Comparison of ENCODE assay signal across 12 mouse cellular contexts in the genomic region with DNA sequence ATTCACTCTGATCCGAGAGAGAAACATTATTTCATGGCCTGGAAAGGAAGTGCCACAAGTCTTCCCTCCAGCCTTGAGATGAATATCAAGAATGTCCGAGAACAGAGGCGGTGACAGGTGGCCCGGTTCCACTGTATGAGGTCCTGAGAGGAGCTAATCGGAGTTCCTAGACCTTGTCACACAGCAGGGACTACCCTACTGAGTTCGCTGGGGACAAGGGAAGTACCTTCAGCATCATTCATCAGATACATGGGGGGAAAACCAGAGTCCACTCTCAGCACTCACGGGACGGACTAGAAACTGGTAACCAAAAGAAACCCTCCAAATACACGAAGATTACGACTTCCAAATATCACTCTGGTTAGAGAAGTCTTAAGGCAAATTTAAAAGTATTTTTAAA. TPM values are rescaled to one million over a fixed set of nuclear protein-coding genes. Genes with fewer than 3 reads are reported as not detected.
DNase-seq lines count a peak whose midpoint lies in the region; ATAC-seq and TF ChIP-seq lines count a peak whose summit lies in the region.
"Had no signal": no experiment of that assay in that cellular context is flagged by ENCODE, and none has a peak within 500 bp of the region (broad histone marks: within the 10 kb centered on the region; RNA-seq: fewer than 3 reads in every experiment).

No protein-coding gene starts in this region.

- H3K9me3 ChIP-seq in kidney, embryonic 16.5 days (ENCODE audit: low read length), result no peaks in the 10 kb centered on the region
- H3K9me3 ChIP-seq in limb, embryonic 10.5 days (replicated peaks), result no peaks in the 10 kb centered on the region

- H3K36me3 ChIP-seq in kidney, embryonic 16.5 days (ENCODE audit: insufficient read depth, low read length), result peaks cover 14% of the 10 kb centered on the region
- H3K36me3 ChIP-seq in thymus, adult 2 months (ENCODE audit: control insufficient read depth, insufficient read depth, low read length), result no peaks in the 10 kb centered on the region
- peaks cover 9% of the 10 kb centered on the region for H3K36me3 ChIP-seq in small intestine, adult 2 months (ENCODE audit: control insufficient read depth, insufficient read depth, low read length)
- peaks cover 18% of the 10 kb centered on the region for H3K36me3 ChIP-seq in limb, embryonic 10.5 days

- no peak overlapping the region for H3K4me2 ChIP-seq in kidney, embryonic 16.5 days (replicated peaks; ENCODE audit: low read depth, low read length)

- peak overlapping the region; percentile 41; the same call in 1 of the 2 replicates for H3K27ac ChIP-seq in kidney, embryonic 16.5 days (ENCODE audit: low read length)
- H3K27ac ChIP-seq in thymus, adult 2 months (ENCODE audit: control insufficient read depth, insufficient read depth, low read length), result peak overlapping the region; percentile 66
- H3K27ac ChIP-seq in brown adipose tissue, adult 24 weeks (replicated peaks; ENCODE audit: low read depth, low read length), result peak overlapping the region; percentile 72
- H3K27ac ChIP-seq in small intestine, adult 2 months (ENCODE audit: insufficient read depth, low read depth, low read length), result peak overlapping the region; percentile 60
- no peak overlapping the region for H3K27ac ChIP-seq in limb, embryonic 10.5 days
- H3K27ac ChIP-seq: forebrain, embryonic 10.5 days had no signal

- H3K9ac ChIP-seq in kidney, embryonic 16.5 days (replicated peaks; ENCODE audit: low read length), result no peak overlapping the region

- no peak for TF ChIP-seq CTCF in thymus, adult 2 months (IDR thresholded peaks at IDR 0.05; ENCODE audit: borderline replicate concordance, control insufficient read depth, extremely low read depth, insufficient read depth, low read length, poor library complexity)
- TF ChIP-seq CTCF in small intestine, adult 2 months (IDR thresholded peaks at IDR 0.05; ENCODE audit: extremely low read depth, insufficient read length, insufficient replicate concordance, low read depth, low read length), result no peak

- WGBS in kidney, embryonic 16.5 days, result 85% methylated on average over 10 of the region's 10 CpGs
- WGBS in thymus, adult 2 months, result 7% methylated on average over 10 of the region's 10 CpGs
- 81% methylated on average over 10 of the region's 10 CpGs for WGBS in small intestine, adult 2 months
- WGBS in limb, embryonic 10.5 days, result 92% methylated on average over 10 of the region's 10 CpGs

- ATAC-seq in kidney, embryonic 16.5 days (ENCODE audit: low FRiP score, low TSS enrichment), result no peak

- no peaks in the 10 kb centered on the region for H3K27me3 ChIP-seq in kidney, embryonic 16.5 days (ENCODE audit: insufficient read depth, low read length)
- H3K27me3 ChIP-seq in thymus, adult 2 months (ENCODE audit: control insufficient read depth, insufficient read depth, low read length), result no peaks in the 10 kb centered on the region
- H3K27me3 ChIP-seq in small intestine, adult 2 months (ENCODE audit: control insufficient read depth, insufficient read depth, low read length), result no peaks in the 10 kb centered on the region
- H3K27me3 ChIP-seq in limb, embryonic 10.5 days (ENCODE audit: low read depth, poor library complexity, severe bottlenecking), result no peaks in the 10 kb centered on the region

- DNase-seq in kidney, adult 9 months, result no peak
- DNase-seq in thymus, adult 2 months, result peak; percentile 19
- no peak for DNase-seq in thymus, postnatal 14 days
- no peak for DNase-seq in limb, embryonic 10.5 days (ENCODE audit: low spot score)
- DNase-seq: cerebellum, postnatal 14 days had no signal

- H3K4me3 ChIP-seq in kidney, embryonic 16.5 days (ENCODE audit: low read length), result no peak overlapping the region
- H3K4me3 ChIP-seq in thymus, adult 2 months (ENCODE audit: control insufficient read depth, insufficient read depth, low read length), result peak overlapping the region; percentile 35
- H3K4me3 ChIP-seq in brown adipose tissue, adult 24 weeks (ENCODE audit: insufficient read depth, low read depth, low read length), result peak overlapping the region; percentile 10; the same call in 1 of the 2 replicates
- no peak overlapping the region for H3K4me3 ChIP-seq in small intestine, adult 2 months (ENCODE audit: low read depth, low read length)
- H3K4me3 ChIP-seq in limb, embryonic 10.5 days, result no peak overlapping the region
- H3K4me3 ChIP-seq: forebrain, embryonic 10.5 days had no signal

- H3K4me1 ChIP-seq in kidney, embryonic 16.5 days (ENCODE audit: insufficient read depth, low read length), result peaks cover 8% of the 10 kb centered on the region; the same call in 1 of the 2 replicates
- H3K4me1 ChIP-seq in thymus, adult 2 months (replicated peaks; ENCODE audit: control insufficient read depth, insufficient read depth, low read length), result peaks cover 34% of the 10 kb centered on the region
- peaks cover 16% of the 10 kb centered on the region for H3K4me1 ChIP-seq in brown adipose tissue, adult 24 weeks (ENCODE audit: control insufficient read depth, insufficient read depth, insufficient read length, low read length)
- H3K4me1 ChIP-seq in small intestine, adult 2 months (ENCODE audit: control insufficient read depth, insufficient read depth, insufficient read length, low read length), result peaks cover 17% of the 10 kb centered on the region
- peaks cover 7% of the 10 kb centered on the region for H3K4me1 ChIP-seq in limb, embryonic 10.5 days
- H3K4me1 ChIP-seq: forebrain, embryonic 10.5 days had no signal

- no peak for TF ChIP-seq POLR2A in thymus, adult 2 months (IDR thresholded peaks at IDR 0.05; ENCODE audit: control insufficient read depth, extremely low read depth, insufficient read depth, low read length, poor library complexity)
- no peak for TF ChIP-seq POLR2A in small intestine, adult 2 months (IDR thresholded peaks at IDR 0.05; ENCODE audit: low read depth, low read length)

RNA-seq across cellular contexts. Expression of a gene that starts 38.5 kb away (rescaled TPM):
- not detected in 2 replicates for polyA plus RNA-seq in kidney, embryonic 16.5 days (2015; fragmentation: Nextera tagmentation; extraction: Ambion mirVana)
- 0.18 and 0.30 TPM in 2 replicates for polyA plus RNA-seq in thymus, adult 2 months (2012; rRNA removed)
- polyA plus RNA-seq in brown adipose tissue, adult 24 weeks (2012; ENCODE audit: insufficient read depth, insufficient read length, missing spikeins), result not detected in 2 replicates
- polyA plus RNA-seq in small intestine, adult 2 months (2012; rRNA removed), result not detected in 2 replicates
- not detected in 2 replicates for polyA plus RNA-seq in limb, embryonic 10.5 days (2016; fragmentation: Nextera tagmentation; extraction: Ambion mirVana)
- polyA plus RNA-seq: embryonic facial prominence, embryonic 11.5 days; forebrain, embryonic 10.5 days; limb, embryonic 11.5 days; neural tube, embryonic 14.5 days had no signal

Comparison
In these comparisons a context has a peak if more than half of its experiments do, and no peak if none do; other contexts are left out.
1. H3K4me3 ChIP-seq: peak in thymus, adult 2 months (single experiment) and brown adipose tissue, adult 24 weeks (single experiment); none in kidney, embryonic 16.5 days (single experiment), small intestine, adult 2 months (single experiment) and limb, embryonic 10.5 days (single experiment).